Mouse (Mus musculus): Measurements from ENCODE around the gene Evx2. TPM values are rescaled to one million over a fixed set of nuclear protein-coding genes. Genes with fewer than 3 reads are reported as not detected.

Gene Evx2
- not detected for total RNA-seq (2021)

DNA sequence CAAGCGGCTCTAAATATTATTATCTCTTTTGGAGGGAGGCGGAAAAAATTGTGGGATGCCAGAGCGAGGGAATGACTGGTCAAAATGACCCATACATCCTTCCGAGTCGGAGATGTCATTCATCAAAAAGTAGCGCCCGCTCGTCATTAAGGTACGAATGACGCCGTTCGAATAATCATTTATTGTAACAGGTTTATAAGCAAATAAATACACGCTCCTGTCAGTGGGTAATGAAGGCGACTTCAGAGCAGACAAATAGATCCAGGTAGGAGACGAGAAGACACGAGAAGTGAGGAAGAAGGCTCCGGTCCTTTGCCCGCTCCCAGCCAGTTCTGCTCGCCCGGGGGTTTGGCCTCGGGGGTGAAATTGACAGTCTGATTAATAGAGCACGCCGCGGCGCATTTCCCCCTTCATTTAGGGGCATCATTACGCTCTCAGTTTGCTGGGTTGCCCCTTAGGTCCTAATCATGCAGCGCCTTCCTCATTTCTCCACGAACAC is at the start of gene Evx2:
Evx2 (minus strand) TSS at position 51 of the 499 bp plus-strand sequence.
- DNase-seq = no peak

DNA sequence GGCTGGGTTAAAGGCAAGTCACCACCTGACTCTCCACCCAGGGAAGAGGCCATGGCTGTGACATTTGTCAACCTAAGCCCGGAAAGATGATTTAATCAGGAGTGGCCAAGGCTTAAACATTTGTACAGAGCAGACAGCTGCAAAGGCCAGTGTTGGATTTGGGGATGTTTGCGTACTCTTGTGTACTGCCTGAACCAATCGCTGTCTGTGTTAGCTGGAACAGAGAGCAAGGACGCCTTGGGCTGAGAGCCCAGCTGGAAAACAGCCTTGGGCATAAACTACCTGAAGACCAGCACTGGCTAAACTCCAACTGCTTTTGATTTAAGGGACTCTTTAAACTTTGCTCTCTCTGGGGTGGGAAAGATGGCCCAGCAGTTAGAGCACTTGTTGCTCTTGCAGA is 49.3 kb upstream of the Evx2 start:
- no peak for DNase-seq

DNA sequence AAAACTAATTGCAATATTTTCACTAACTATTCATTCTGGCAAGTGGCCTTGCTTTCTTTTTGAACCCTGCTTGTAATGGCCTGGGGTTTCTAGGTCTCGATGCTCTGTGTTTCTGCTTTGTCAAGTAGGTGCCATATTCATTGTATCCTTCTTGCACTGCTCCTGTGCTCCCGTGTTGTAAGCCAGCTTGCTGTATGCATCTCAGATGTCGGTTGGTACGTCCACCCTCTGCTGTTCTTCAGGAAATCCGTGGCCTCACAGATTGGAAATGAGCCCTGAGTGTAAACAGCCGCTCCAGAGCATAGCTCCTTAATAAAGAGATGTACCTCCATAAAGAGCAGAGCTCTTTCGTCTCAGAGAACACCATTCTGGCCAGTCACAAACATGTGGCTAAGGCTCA is 48.2 kb upstream of the Evx2 start:
- DNase-seq = no peak

DNA sequence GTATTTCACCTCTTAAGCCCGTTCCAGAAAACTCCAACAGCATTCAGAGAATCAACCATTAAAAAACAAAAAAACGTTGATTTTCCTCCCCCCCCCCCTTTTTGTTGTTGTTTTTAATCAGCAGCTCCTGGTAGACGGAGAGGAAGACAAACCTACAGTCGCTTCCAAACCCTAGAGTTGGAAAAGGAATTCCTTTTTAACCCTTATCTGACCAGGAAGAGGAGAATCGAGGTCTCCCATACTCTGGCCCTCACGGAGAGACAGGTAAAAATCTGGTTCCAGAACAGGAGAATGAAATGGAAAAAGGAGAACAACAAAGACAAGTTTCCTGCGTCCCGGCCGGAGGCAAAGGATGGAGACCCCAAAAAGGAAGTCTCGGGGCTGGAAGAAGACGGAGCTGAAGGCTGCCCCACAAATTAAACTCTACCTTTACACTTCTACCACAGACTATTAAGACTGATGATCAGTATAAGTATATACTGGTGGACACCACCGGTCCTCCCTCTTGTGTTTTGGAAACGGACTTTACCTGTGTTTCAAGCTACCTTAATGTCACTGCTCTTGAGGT is 47.1 kb upstream of the Evx2 start:
- DNase-seq = no peak

DNA sequence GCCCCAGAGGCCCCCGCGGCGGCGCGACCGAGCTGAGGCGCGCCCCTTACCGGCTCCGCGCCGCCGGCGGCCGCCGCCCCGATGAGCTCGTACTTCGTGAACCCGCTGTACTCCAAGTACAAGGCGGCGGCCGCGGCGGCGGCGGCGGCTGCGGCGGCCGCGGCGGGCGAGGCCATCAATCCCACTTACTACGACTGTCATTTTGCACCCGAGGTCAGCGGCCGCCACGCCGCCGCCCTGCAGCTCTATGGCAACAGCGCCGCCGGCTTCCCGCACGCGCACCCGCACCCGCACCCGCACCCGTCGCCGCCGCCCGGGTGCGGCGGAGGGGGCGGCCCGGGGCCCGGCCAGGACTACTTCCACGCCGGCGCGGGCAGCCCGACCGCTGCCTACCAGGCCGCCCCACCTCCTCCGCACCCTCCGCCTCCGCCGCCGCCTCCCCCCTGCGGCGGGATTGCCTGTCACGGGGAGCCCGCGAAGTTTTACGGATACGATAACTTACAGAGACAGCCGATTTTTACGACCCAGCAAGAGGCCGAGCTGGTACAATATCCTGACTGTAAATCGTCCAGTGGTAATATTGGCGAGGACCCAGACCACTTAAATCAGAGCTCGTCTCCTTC is 46.2 kb upstream of the Evx2 start:
- no peak for DNase-seq

DNA sequence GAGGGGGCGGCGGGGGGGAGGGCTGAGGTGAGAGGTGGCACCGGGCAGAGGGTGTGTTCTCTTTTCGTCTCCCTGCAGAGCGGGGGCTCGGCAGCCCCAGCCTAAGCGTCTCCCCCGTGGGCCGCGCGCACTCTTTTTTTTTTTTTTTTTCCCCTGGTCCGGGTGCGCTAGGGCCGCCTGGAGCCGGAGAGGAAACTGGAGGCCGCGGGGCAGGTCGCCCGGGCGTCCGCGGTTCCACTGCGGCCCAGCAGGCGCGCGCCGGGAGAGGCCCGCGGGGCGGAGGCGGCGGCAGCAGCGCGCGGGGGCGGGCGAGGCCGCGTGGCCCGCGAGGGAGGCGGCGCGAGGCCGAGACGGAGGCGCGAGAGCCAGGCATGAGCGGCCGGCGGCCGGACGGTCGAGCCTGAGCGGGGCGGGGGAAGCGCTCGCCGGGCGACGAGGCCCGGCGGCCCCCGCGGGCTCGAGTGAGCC is 45.7 kb upstream of the Evx2 start:
- DNase-seq = no peak

DNA sequence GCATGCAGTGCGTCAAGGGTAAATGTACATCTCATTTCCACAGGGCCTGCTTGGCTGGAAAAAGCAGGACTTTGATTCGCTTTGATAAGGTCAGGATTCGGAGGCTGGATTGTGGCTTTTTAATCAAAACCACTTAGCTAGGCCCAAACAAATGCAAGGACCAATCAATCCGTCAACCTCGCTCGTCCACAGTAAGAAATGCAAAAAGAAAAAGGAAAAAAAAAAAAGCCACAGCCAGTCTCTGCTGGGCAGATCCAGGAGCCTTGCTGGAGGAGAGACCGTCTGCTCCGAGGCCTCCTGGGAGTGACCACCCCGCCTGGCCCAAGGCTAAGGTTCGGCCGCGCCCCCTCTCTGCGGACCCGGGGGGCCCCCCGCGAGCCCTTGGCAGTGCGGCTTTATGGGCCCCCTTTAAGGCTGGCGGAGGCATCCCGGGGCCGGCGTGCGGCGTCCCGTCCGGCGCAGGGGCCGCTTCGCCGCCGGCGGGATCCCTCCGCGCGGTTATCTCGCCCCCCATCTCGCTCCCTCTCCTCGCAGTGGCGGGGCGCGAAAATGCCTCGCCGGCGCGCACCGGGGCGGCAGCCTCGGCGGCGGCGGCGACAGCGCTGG is 45.1 kb upstream of the Evx2 start, which contains the start of gene Hoxd8:
Hoxd8 (plus strand) TSS at position 223 of the 606 bp plus-strand sequence.
- no peak for DNase-seq

DNA sequence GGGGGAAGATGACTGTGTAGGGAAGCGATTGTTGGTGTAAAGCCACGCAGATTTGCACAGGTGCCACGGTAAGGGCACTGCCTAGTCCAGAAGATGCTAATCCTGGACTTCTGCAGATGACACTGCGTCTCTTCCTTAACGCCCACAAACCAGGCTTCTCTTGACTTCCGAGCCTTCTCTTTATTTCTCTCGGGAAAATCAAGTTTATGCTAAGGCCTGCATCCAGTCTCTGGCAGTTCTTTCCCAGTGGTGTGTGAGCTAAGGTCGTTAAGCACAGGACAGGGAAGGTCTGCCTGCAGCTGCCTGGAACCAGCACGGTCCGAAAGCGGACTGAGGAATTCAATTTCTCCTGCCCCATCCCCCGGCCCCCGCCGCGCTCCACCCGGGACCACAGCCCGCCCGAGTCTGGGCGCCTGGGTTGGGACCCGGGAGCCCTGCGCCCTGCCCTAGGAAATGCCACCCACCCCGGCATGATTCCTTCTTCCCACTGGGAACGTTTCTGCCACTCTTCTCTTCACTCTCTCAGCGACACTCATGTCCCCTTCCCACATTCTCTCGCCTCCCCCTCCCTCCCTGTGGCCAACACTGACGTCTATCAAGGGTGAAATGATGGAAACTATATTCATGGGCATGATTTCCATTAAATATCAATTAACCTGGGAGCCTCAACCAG is 44.5 kb upstream of the Evx2 start:
- no peak for DNase-seq

DNA sequence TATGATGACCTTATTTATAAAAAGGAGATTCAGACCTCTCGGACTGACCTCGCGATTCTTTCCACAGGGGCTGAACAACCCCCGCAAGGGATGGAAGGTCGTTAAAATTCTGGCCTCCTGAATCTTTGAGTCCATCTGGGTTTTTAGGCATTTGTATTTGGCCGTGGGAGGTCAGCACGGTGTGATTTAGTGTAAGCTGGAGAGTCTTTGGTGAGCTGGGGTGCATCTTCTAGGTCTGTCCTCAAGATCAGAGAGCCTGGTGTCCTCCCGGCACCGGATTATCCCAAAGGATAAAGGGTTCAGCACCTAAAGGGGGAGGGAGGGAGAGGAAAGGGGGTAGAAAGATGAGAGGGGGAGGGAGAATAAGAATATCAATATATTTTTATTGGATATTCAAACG is 44.0 kb upstream of the Evx2 start:
- DNase-seq = no peak

DNA sequence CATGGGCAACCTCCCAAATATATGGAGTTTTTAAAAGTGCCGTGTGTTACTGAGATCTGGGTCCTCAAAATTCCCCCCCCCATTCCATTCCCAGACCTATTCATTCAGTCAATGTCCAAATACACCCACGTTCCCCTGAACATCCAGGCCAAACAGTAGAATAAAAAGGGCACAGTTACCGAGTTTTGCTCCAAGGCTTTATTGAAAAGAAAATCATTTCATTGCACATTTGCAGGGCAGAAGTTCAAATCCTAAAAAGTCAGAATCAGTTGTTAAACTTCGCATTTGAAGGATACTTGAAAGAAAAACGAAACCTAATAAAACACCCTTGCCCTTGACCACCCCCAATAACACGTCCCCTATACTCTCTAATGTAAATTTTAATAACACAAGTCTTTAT is 43.5 kb upstream of the Evx2 start:
- DNase-seq = no peak

DNA sequence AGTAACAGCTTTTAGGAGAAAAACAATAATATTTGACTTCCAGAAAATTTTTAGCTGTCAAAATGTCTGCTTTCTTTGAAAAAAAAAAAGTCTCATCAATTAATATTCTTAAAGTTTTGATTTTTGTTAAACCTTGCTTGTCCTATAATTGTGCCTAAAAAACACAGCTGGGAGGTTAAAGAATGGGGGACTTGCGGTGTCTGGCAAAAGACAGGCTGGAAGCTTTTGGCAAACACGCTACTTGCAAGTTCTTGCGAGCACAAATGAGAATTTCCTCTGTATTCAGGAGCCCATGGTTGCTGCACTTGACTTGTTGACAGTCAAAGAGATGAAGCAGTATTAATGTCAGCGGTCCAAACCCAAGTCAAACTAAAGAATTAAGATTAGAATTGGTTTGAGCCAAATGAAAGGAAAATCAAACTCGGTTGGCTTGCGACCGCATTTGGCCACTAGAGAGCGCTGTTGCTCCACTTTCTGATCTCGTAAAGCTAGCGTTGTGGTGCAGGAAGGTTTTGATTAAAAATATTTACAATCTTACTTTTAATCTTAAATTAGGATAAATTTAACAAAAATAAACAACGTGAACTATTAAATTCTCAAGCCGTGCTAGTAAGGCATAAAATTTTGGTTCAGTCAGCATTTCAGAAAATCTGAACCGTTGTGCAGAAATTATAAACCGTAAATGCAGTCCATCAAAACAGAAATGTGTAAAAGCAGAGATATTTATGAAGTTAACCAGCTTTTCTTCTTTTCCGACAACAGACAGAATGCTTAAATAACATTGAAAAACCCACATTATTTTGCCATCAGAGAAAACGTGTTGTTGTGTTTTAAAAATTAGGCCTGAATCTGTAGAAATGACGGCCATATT is 42.8 kb upstream of the Evx2 start:
- DNase-seq = peak; percentile 63 to 75

DNA sequence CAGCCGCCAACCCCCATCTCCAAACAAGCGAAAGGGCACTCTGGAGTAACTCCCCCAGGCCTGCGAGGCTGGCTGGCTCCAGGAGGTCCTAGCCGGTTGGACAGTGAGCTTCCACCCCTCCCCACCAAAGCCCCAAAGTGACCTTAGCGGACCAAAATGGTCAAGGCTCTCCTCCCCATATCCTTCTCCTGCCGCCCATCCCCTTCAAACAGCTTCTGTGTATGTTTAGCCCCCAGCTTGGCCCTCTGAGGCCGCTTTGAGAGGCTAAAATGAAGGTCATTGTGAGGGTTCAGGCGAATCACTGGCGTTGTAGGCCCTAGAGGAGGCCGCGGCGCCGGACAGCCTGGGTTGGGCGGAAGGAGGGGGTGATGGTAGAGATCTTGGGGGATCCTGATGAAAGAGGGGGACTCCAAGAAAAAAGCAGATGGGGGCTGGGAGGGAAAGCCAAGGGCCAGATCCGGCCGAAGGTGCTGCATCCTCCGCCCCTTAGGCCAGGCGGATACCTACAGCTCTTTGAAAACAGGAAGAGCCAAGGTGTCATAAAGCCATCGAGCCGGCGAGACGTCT is 41.3 kb upstream of the Evx2 start:
- no peak for DNase-seq

DNA sequence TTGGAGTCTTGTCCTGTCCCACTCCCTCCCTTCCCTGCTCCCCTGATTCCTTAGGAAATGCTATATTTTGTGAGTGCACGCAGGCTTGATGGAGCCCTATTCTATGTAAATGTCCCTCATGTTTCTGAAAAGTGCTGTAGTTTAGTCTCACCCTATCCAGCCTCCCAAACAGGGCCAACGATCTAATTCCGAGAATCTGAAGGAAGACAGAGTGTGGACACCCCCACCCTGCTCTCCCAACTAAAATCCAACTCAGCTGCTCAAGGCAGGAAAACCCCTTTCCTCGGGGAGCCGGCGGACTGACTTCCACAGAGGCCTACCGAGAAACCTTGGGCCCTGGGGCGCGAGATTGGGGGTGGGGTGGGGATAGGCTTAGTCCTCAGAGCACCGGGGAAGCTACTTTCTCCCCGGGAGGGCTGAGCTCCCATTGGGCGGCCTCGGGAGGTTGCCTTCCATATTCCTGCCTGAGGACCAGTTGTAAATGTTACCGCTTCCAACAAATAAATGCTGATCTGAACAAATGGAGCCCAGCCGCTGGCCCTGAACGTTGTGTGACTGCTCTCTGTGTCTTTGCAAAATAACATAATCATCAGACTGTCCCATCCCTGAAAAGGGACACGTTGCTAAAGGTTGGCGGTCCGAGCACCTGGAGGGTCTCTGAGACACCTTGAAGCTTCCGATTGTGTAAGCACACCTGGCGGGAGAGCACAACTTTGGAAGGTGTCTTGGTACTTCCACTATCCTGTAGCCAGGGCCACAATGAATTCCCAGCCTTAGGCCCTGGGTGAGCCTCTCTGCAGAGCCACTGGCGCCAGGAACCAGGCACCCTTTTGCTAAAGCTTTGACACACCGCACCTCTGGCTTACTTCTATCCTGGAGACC is 40.5 kb upstream of the Evx2 start:
- no peak for DNase-seq

DNA sequence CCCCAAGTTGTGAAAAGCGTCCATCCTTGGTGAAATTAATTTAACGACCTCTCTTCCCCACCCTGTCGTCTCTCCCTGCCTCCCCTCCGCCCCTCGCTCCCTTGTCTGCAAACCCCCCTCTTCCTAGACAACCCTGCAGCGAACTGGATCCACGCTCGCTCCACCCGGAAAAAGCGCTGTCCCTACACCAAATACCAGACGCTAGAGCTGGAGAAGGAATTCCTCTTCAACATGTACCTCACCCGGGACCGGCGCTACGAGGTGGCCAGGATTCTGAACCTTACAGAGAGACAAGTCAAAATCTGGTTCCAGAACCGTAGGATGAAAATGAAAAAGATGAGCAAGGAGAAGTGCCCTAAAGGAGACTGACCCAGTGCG is 39.7 kb upstream of the Evx2 start:
- no peak for DNase-seq

DNA sequence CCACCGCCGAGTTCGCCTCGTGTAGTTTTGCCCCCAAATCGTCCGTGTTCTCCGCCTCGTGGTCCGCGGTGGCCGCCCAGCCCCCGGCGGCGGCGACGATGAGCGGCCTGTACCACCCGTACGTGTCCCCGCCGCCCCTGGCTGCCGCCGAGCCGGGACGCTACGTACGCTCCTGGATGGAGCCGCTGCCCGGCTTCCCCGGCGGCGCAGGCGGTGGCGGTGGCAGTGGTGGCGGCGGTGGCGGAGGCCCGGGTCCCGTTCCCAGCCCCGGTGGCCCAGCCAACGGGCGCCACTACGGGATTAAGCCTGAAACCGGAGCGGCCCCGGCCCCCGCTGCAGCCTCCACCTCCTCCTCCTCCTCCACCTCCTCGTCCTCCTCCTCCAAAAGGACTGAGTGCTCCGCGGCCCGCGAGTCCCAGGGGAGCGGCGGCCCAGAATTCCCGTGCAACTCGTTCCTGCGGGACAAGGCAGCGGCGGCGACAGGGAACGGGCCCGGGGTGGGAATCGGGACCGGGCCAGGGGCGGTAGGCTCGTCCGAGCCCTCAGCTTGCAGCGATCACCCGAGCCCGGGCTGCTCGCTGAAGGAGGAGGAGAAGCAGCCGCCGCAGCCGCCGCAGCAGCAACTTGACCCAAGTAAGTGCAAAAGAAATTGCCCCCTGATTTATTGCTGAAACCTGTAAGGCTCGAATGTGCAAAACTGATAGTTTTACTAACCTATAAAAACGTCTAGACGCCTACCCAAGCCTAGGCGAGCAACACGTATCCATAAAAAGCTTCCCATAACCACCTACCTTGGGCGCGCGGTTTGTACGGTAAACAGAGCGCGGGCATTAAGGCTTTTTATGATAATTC is 39.1 kb upstream of the Evx2 start:
- DNase-seq = no peak

DNA sequence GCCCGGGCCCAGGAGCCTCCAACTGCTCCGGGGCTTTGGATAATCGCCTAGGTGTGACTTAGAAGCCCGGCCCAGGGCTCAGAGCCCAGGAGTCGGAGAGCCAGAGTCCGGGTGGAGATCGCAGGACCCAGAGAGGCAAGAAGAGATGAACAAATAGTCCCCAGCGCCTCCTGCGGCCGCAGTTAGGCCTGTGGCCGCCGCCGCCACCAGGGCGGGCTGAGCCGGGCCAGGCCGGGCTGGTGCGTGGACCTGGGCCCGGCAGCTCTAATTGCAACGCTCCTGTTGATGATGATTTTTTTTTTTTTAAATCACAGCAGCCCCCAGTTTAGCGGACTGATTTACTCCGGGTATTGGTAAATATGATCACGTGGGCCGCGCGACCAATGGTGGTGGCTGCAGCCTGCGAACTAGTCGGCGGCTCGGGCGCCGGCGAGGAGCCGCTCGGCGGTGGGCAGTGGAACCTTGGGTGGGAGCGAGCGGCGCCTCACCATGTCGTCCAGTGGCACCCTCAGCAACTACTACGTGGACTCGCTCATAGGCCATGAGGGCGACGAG is 38.3 kb upstream of the Evx2 start, which contains the start of gene Hoxd9:
Hoxd9 (plus strand) TSS at position 161 of the 555 bp plus-strand sequence.
- no peak for DNase-seq

DNA sequence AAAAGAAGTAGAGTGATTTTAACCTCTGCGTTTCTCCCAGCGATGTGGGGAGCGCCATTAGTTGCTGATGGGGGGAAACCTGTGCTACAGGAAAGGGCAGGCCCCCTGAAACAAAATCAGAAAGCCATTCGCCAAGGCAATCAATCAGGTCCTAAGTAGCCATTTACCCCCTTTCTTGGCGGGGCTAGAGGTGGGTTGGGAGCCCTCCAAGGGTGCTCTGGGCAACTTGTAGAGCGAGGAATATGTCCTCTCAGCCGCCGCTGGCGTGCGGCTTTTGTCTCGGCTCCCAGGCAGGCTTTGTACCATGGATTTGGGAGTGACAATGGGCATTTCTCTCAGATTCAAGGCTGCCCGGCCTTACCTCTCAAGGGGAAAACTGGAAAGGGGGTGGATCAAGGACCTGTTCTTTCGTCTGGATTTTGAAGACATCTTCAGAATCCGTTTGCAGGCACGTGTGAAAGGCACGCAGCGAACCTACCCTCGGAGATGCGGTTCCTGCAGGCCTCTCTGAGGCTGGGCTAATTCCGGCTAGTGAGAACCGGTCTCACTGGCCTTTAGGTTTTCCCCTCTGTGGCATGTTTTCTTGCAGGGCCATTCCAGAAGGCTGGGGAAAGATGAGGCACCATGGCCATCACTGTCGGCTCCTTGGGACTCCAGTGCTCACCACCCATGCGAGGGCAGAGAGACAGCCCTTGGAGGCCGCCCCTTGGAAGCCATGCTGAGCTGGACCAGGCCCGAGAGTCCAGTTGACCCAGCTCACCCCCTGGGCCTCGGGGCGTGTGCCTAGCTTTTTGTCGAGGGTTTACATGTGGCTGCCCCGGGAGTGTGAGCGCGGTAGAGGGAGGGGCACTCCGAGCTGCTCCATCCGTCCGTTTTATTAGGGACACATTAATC is 37.3 kb upstream of the Evx2 start:
- no peak for DNase-seq

DNA sequence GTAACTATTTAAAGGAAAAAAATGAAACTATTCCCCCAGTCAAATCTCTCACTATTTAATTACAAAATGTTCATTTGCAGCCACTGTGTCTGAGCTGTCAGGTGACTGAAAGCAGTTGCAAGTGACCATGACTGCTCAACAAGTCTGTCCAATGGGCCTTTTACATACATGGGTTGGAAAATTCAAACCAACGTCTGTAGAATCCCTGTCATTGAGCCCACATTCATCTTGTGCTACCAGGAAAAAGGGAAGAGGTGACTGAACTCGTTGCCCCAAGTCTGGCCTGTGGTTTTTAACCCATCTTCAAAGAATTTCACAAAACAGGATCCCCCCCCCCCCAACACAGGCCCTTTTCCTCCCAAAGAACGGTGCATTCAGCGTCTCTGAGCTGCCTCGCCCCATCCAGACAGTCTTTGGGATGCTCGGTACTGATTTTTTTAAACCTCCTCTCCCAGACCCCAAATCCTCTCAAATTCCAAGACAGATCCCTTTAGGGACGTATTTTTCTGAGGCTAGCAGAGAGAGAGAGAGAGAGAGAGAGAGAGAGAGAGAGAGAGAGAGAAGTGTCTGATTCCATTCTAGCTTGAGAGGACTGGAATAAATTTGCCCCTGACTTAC is 36.6 kb upstream of the Evx2 start:
- DNase-seq = no peak

Data from layer of hippocampus, postnatal 36 days (tissue).